8 mouse cellular contexts compared by ENCODE assay signal in the genomic region with DNA sequence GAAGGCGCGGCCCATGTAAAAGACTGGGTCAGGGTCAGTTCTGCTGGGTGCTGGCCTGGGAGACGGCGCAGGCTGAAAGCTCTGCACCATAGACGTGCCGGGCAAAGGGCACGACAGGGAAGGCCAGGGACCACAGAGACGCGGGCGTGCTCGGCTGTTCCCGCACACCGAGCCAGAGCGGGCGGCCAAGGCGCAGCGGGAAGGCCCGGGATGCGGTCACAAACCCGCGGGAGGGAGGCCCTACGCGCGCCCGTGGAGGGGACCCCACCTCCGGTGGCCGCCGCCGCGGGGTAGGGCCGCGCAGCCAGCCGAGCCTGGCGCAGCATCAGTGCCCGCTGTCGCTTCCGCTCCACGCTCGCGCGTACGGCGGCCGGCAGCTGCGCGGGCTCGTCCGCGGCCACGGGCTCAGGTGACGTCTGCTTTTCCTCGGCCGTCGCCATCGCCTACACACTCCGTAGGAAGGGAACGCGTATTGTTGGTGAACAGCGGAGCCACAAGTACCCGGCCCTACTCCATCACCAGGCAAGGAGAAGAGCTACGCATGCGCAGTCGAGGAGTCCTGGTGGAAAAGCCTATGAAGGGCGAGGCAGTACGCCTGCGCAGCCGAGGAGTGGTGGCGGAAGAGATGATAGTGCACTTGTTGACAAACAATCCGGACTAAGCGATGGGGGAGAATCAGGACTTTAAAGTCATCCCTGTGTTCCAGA. TPM values are rescaled to one million over a fixed set of nuclear protein-coding genes. Genes with fewer than 3 reads are reported as not detected.
DNase-seq lines count a peak whose midpoint lies in the region; ATAC-seq lines count a peak whose summit lies in the region.

A gene (minus strand): TSS at position 531 of the 707 bp plus-strand sequence.

- peak; percentile 98 for DNase-seq in adipocyte (ENCODE audit: low spot score)
- peak; percentile 99 for DNase-seq in embryo, embryonic 10 days (ENCODE audit: low spot score)
- DNase-seq in gastrocnemius, postnatal 10 days = peak; percentile 94
- DNase-seq in induced T-regulatory cell, adult 2 months (ENCODE audit: low read depth) = peak; percentile 100
- DNase-seq in left cerebral cortex, adult 9 months (ENCODE audit: low spot score in 2 of 2) = peak; percentile 92 to 96
- peak; percentile 97 for DNase-seq in right cerebral cortex, postnatal 14 days
- peak; percentile 89 to 94 for DNase-seq in urinary bladder, postnatal 36 days (ENCODE audit: low spot score in 2 of 2)

- peak; percentile 95 for ATAC-seq in megakaryocyte progenitor cell, adult 5-6 weeks (replicated peaks; ENCODE audit: poor library complexity)

RNA-seq across cellular contexts. Expression of the gene that starts here (rescaled TPM):
- total RNA-seq in gastrocnemius, postnatal 10 days (2021) = 10 to 100 TPM; 10.2 to 12.2 TPM
- total RNA-seq in megakaryocyte progenitor cell, adult 5-6 weeks (2015) = 32.8 and 48.7 TPM in 2 replicates
- 30.5 and 32.7 TPM in 2 replicates for total RNA-seq in megakaryocyte progenitor cell, adult 5-6 weeks (2017)

Comparison
In these comparisons a context has a peak if more than half of its experiments do, and no peak if none do; other contexts are left out.
1. Peak in every context shown above with its lines: DNase-seq and ATAC-seq.